Mouse (Mus musculus): ENCODE data around the gene Fgf10. TPM values are rescaled to one million over a fixed set of nuclear protein-coding genes. Genes with fewer than 3 reads are reported as not detected.

The Fgf10 gene
- polyA plus RNA-seq, 1 experiment from 2014 or later, result 2.6 TPM

- H3K27me3 ChIP-seq (ENCODE audit: control insufficient read depth, insufficient read depth, low read length), result no peaks in the 10 kb centered on the region
- no peaks in the 10 kb centered on the region for H3K36me3 ChIP-seq (replicated peaks; ENCODE audit: control insufficient read depth, insufficient read depth)
- H3K4me2 ChIP-seq (replicated peaks), result no peak overlapping the region
- H3K4me1 ChIP-seq (replicated peaks; ENCODE audit: control insufficient read depth, insufficient read depth, low read length), result no peaks in the 10 kb centered on the region
- ATAC-seq (ENCODE audit: low FRiP score) (no peak), DNase-seq (ENCODE audit: low spot score) (no peak)
- H3K27ac ChIP-seq, result no peak overlapping the region
- H3K4me3 ChIP-seq (replicated peaks; ENCODE audit: low read length), result no peak overlapping the region
- H3K9me3 ChIP-seq (ENCODE audit: control insufficient read depth, low read length), result no peaks in the 10 kb centered on the region
- WGBS, result 85% methylated on average over 4 of the region's 4 CpGs
- no peak overlapping the region for H3K9ac ChIP-seq
Observed at GRCm38 (mm10) chr13:118742788-118743187, 73.2 kb downstream of the Fgf10 start.

DNA sequence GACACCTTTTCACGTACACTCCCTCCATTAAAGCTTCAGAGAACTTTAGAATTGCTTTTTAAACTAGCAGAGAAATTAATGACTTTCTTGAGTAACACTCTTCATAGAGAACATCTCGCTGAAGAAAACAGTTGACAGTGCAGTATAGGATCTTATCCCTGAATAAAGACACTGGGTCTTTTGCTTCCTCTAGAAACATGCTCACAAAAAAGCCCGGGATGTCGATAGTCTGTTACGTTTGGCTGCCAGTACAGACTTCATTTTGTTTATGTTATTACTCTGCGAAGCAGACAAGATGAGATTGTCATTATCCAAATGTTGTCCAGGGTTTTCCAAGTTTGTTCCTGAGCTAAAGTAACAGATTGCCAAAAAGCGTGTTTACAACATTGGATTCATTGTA lies 75.2 kb downstream of the Fgf10 start:
- H3K9me3 ChIP-seq (ENCODE audit: control insufficient read depth, low read length), result no peaks in the 10 kb centered on the region
- no peak overlapping the region for H3K9ac ChIP-seq
- H3K36me3 ChIP-seq (replicated peaks; ENCODE audit: control insufficient read depth, insufficient read depth), result no peaks in the 10 kb centered on the region
- ATAC-seq (ENCODE audit: low FRiP score) (no peak), DNase-seq (ENCODE audit: low spot score) (no peak)
- no peaks in the 10 kb centered on the region for H3K4me1 ChIP-seq (replicated peaks; ENCODE audit: control insufficient read depth, insufficient read depth, low read length)
- H3K27me3 ChIP-seq (ENCODE audit: control insufficient read depth, insufficient read depth, low read length), result no peaks in the 10 kb centered on the region
- no peak overlapping the region for H3K4me3 ChIP-seq (replicated peaks; ENCODE audit: low read length)
- 90% methylated on average over 7 of the region's 7 CpGs for WGBS
- no peak overlapping the region for H3K27ac ChIP-seq
- H3K4me2 ChIP-seq (replicated peaks), result no peak overlapping the region

- no peak overlapping the region for H3K4me3 ChIP-seq (replicated peaks; ENCODE audit: low read length)
- ATAC-seq (ENCODE audit: low FRiP score) (no peak), DNase-seq (ENCODE audit: low spot score) (no peak)
- H3K9me3 ChIP-seq (ENCODE audit: control insufficient read depth, low read length), result no peaks in the 10 kb centered on the region
- no peaks in the 10 kb centered on the region for H3K36me3 ChIP-seq (replicated peaks; ENCODE audit: control insufficient read depth, insufficient read depth)
- H3K4me1 ChIP-seq (replicated peaks; ENCODE audit: control insufficient read depth, insufficient read depth, low read length), result no peaks in the 10 kb centered on the region
- H3K27me3 ChIP-seq (ENCODE audit: control insufficient read depth, insufficient read depth, low read length), result no peaks in the 10 kb centered on the region
- H3K9ac ChIP-seq, result no peak overlapping the region
- whole genome bisulfite sequencing, result 82% methylated on average over 4 of the region's 4 CpGs
- H3K27ac ChIP-seq, result no peak overlapping the region
- H3K4me2 ChIP-seq (replicated peaks), result no peak overlapping the region
Observed at GRCm38 (mm10) chr13:118746427-118746826, 76.8 kb downstream of the Fgf10 start.

DNA sequence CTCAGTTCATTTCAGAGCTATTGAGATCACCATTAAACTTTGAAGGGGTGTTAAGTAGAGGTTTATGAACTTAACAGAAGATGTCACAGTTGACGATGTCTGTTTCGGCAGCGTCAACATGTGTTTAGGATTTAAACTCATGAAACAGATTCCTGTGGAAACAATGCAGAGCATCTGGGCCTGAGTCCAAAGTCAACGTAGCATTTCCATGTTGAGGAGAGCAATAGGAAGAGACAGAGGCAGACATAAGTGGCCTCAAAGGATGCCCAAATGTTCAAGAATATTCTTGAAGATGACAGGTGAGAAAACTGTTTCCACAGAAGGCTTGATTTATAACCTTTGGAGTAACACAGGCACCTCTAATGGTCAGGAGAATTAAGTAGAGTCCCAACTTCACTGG lies 84.4 kb downstream of the Fgf10 start:
- no peaks in the 10 kb centered on the region for H3K9me3 ChIP-seq (ENCODE audit: control insufficient read depth, low read length)
- H3K9ac ChIP-seq, result no peak overlapping the region
- no peaks in the 10 kb centered on the region for H3K27me3 ChIP-seq (ENCODE audit: control insufficient read depth, insufficient read depth, low read length)
- no peak for DNase-seq (ENCODE audit: low spot score)
- no peak for ATAC-seq (ENCODE audit: low FRiP score)
- no peak overlapping the region for H3K4me2 ChIP-seq (replicated peaks)
- H3K36me3 ChIP-seq (replicated peaks; ENCODE audit: control insufficient read depth, insufficient read depth), result no peaks in the 10 kb centered on the region
- no peak overlapping the region for H3K4me3 ChIP-seq (replicated peaks; ENCODE audit: low read length)
- H3K27ac ChIP-seq, result no peak overlapping the region
- WGBS, result 84% methylated on average over 4 of the region's 4 CpGs
- no peaks in the 10 kb centered on the region for H3K4me1 ChIP-seq (replicated peaks; ENCODE audit: control insufficient read depth, insufficient read depth, low read length)

- Histone ChIP-seq H3K27me3 (ENCODE audit: control insufficient read depth, insufficient read depth, low read length) (no peaks in the 10 kb centered on the region), H3K4me3 (replicated peaks; ENCODE audit: low read length) (no peak overlapping the region), H3K9ac (no peak overlapping the region), H3K9me3 (ENCODE audit: control insufficient read depth, low read length) (no peaks in the 10 kb centered on the region), H3K27ac (no peak overlapping the region), H3K4me1 (replicated peaks; ENCODE audit: control insufficient read depth, insufficient read depth, low read length) (no peaks in the 10 kb centered on the region), H3K36me3 (replicated peaks; ENCODE audit: control insufficient read depth, insufficient read depth) (no peaks in the 10 kb centered on the region), H3K4me2 (replicated peaks) (no peak overlapping the region)
- 7% methylated on average over 2 of the region's 2 CpGs for WGBS
- no peak for ATAC-seq (ENCODE audit: low FRiP score)
- no peak for DNase-seq (ENCODE audit: low spot score)
Observed at GRCm38 (mm10) chr13:118759021-118759420, 89.4 kb downstream of the Fgf10 start.

DNA sequence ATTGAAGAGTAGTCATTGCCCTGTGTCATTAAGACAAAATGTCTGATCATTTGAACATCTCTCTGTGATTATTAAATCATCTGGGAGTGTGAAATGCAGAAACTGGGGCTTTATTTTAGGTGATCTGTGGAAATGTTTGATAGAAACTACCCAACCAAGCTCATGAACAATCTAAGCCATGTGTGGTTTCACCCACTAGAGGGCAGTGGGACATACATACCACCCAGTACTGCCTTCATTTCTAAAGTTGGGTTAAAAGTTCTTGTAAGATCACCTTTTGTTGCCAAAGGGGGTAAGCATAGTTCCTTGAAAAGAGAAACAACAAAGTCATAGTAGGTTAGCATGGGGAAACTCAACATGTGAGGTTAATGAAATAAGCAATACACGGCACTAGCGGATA lies 93.4 kb downstream of the Fgf10 start:
- Histone ChIP-seq H3K4me2 (replicated peaks) (no peak overlapping the region), H3K27me3 (ENCODE audit: control insufficient read depth, insufficient read depth, low read length) (no peaks in the 10 kb centered on the region), H3K9me3 (ENCODE audit: control insufficient read depth, low read length) (no peaks in the 10 kb centered on the region), H3K4me3 (replicated peaks; ENCODE audit: low read length) (no peak overlapping the region), H3K27ac (no peak overlapping the region), H3K9ac (no peak overlapping the region), H3K36me3 (replicated peaks; ENCODE audit: control insufficient read depth, insufficient read depth) (no peaks in the 10 kb centered on the region), H3K4me1 (replicated peaks; ENCODE audit: control insufficient read depth, insufficient read depth, low read length) (no peaks in the 10 kb centered on the region)
- DNase-seq (ENCODE audit: low spot score) (no peak), ATAC-seq (ENCODE audit: low FRiP score) (no peak)
- 97% methylated on average over 2 of the region's 2 CpGs for WGBS

DNA sequence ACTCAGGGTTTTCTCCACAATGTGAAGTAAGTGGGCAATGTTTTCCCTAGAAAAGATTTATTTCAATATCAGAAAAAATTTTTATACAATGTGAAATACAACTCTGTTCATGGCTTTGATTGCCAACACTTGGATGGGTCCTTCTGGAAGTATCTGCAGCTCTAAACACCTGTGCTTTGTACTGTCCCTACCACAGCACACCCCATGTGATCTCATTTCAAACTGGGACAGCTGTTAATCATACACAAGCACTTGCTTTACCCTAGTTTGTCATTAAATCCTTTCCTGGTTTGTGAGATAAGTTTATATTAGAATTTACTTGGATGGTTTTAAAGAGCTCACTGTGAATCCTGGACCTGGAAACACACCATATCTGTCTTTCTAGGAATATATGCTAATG lies 102.6 kb downstream of the Fgf10 start:
- ATAC-seq (ENCODE audit: low FRiP score) (no peak), DNase-seq (ENCODE audit: low spot score) (no peak)
- no peaks in the 10 kb centered on the region for H3K36me3 ChIP-seq (replicated peaks; ENCODE audit: control insufficient read depth, insufficient read depth)
- H3K9ac ChIP-seq, result no peak overlapping the region
- no peak overlapping the region for H3K4me3 ChIP-seq (replicated peaks; ENCODE audit: low read length)
- no peaks in the 10 kb centered on the region for H3K4me1 ChIP-seq (replicated peaks; ENCODE audit: control insufficient read depth, insufficient read depth, low read length)
- no peaks in the 10 kb centered on the region for H3K9me3 ChIP-seq (ENCODE audit: control insufficient read depth, low read length)
- H3K4me2 ChIP-seq (replicated peaks), result no peak overlapping the region
- no peaks in the 10 kb centered on the region for H3K27me3 ChIP-seq (ENCODE audit: control insufficient read depth, insufficient read depth, low read length)
- H3K27ac ChIP-seq, result no peak overlapping the region

DNA sequence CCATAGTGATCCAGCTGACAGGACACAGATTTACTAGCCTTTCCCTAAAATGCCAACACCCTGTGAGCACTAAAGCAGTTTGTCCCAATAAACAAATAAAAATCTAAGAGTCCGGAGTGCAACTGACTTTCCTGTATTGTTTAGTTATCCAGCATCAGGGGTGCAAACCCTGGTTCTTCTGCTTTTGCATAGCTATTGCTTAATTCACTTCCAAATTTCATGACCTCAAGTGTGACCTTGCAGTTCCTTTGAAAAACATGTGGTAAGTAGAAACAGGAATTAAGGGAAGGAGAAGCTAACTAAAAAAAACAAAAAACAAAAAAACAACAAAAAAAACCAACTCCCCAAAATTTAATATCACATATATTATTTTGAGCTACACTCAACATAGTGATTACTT lies 105.6 kb downstream of the Fgf10 start:
- ATAC-seq (ENCODE audit: low FRiP score), result no peak
- no peak for DNase-seq (ENCODE audit: low spot score)
- WGBS, result 72% methylated on average over 1 of the region's 1 CpGs
- no peak overlapping the region for H3K9ac ChIP-seq
- H3K9me3 ChIP-seq (ENCODE audit: control insufficient read depth, low read length), result no peaks in the 10 kb centered on the region
- H3K27ac ChIP-seq, result no peak overlapping the region
- no peaks in the 10 kb centered on the region for H3K4me1 ChIP-seq (replicated peaks; ENCODE audit: control insufficient read depth, insufficient read depth, low read length)
- H3K4me3 ChIP-seq (replicated peaks; ENCODE audit: low read length), result no peak overlapping the region
- H3K27me3 ChIP-seq (ENCODE audit: control insufficient read depth, insufficient read depth, low read length), result no peaks in the 10 kb centered on the region
- H3K36me3 ChIP-seq (replicated peaks; ENCODE audit: control insufficient read depth, insufficient read depth), result no peaks in the 10 kb centered on the region
- no peak overlapping the region for H3K4me2 ChIP-seq (replicated peaks)

- Histone ChIP-seq H3K4me3 (replicated peaks; ENCODE audit: low read length) (no peak overlapping the region), H3K9me3 (ENCODE audit: control insufficient read depth, low read length) (no peaks in the 10 kb centered on the region), H3K4me2 (replicated peaks) (no peak overlapping the region), H3K9ac (no peak overlapping the region), H3K36me3 (replicated peaks; ENCODE audit: control insufficient read depth, insufficient read depth) (no peaks in the 10 kb centered on the region), H3K4me1 (replicated peaks; ENCODE audit: control insufficient read depth, insufficient read depth, low read length) (no peaks in the 10 kb centered on the region), H3K27ac (no peak overlapping the region), H3K27me3 (ENCODE audit: control insufficient read depth, insufficient read depth, low read length) (no peaks in the 10 kb centered on the region)
- ATAC-seq (ENCODE audit: low FRiP score) (no peak), DNase-seq (ENCODE audit: low spot score) (no peak)
- WGBS, result 89% methylated on average over 2 of the region's 2 CpGs
Observed at GRCm38 (mm10) chr13:118779161-118779560, 109.6 kb downstream of the Fgf10 start.

DNA sequence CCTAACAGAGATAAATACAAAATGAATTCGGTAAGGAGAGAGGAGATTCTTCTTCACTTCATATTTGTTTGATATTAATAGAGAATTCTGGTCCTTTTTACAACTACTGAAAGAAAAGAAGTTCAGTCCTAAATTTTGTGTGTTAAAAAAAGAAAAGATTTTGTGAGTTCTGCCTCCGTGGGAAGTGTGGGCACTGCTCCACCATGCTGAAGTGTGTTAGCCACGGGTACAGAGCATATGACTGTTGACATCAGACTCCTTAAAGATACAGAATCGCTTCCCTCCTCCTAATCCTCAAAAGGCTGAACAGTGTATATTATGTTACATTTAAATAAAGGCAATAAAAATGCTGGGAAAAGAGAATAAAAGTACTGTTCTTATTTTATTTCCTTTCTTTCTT lies 122.2 kb downstream of the Fgf10 start:
- DNase-seq (ENCODE audit: low spot score) (no peak), ATAC-seq (ENCODE audit: low FRiP score) (no peak)
- Histone ChIP-seq H3K4me3 (replicated peaks; ENCODE audit: low read length) (no peak overlapping the region), H3K27ac (no peak overlapping the region), H3K27me3 (ENCODE audit: control insufficient read depth, insufficient read depth, low read length) (no peaks in the 10 kb centered on the region), H3K36me3 (replicated peaks; ENCODE audit: control insufficient read depth, insufficient read depth) (no peaks in the 10 kb centered on the region), H3K4me1 (replicated peaks; ENCODE audit: control insufficient read depth, insufficient read depth, low read length) (no peaks in the 10 kb centered on the region), H3K9ac (no peak overlapping the region), H3K4me2 (replicated peaks) (no peak overlapping the region), H3K9me3 (ENCODE audit: control insufficient read depth, low read length) (no peaks in the 10 kb centered on the region)
- WGBS, result 76% methylated on average over 4 of the region's 4 CpGs
